Mouse (Mus musculus): Measurements from ENCODE around the gene Apbb2.

The Apbb2 gene

DNA sequence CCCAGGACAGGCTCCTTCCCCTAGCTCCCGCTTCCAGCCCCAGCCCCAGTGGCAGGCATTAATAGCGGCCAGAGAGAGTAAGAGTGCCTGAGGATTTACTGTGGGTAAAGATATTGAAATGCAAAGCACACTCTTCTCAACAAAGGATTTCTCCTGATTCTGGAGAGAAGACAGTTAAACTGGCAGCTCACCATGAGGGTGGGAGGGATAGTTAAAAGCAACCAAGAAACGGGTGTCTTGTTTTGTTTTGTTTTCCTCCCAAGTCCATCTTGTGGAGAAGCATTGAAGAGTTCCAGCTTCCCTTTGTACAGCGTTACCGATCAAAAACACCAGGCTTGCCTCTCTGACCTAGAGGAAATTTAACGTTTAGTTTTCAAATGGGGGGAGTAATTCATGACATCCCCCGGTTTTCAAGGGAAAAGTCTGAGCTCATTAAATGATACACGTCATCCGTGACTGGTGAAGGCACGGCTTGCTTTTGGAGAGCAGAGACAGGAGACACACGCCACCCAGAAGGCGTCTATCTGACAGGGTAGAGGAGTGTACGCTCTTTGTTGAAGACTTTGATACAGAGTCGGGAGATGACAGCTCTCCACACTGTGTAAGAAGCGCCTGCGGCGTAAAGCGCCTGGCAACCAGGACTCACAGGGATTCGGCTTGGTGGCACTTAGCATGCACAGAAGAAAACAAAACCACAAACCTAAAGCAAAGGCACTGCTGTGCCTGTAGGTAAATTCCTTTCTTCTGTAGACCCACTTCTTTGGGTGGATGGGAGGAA lies 290.4 kb downstream of the Apbb2 start:
- DNase-seq = no peak

GRCm38 (mm10) chr5:66326395-66326794 lies 292.2 kb downstream of the Apbb2 start:
- DNase-seq = no peak

DNA sequence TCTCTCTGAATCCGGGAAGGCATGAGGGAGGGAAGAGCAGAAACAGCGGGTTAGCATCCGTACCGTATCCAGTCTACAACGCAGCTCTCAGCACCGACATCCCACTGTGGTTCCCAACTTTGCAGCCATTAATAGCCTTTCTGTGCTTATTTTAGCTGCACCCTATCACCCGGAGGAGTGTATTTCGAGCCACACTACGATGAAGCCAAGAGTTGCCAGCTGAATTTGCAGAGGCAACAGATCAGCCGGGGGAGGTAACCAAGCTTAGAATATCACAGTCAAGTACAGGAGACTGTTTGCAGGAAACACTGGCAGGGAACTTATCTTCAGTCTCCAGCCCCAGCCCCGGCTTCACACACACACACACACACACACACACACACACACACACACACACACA lies 295.0 kb downstream of the Apbb2 start:
- no peak for DNase-seq

- no peak for DNase-seq
Measured at GRCm38 (mm10) chr5:66323131-66323530, 295.5 kb downstream of the Apbb2 start.

GRCm38 (mm10) chr5:66319827-66320404 lies 298.7 kb downstream of the Apbb2 start:
- DNase-seq = no peak

- DNase-seq = peak; percentile 76
Measured at GRCm38 (mm10) chr5:66319341-66319740, 299.2 kb downstream of the Apbb2 start.

DNA sequence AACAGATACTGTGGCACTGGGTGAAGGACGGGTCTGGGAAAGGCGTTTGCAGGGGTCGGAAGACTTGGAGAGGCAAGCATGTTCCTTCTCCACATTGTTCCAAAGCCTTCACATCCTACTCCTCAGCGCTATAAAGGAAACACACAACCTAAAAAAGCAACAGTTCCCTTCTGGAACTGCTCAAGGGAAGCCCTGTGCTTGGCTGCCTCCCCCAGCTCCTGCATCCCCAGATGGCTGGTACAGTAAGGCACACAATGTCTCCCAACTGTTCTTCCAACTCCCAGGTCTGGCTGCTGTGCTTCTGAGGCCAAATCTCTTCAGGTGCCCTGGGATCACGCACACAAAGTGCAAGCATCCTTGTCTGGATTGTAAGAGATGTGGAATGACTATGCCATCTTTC lies 302.8 kb downstream of the Apbb2 start:
- no peak for DNase-seq

- no peak for DNase-seq
Measured at GRCm38 (mm10) chr5:66310806-66311205, 307.8 kb downstream of the Apbb2 start.

- DNase-seq = no peak
Measured at GRCm38 (mm10) chr5:66310328-66310727, 308.3 kb downstream of the Apbb2 start.

GRCm38 (mm10) chr5:66305511-66305910 lies 313.1 kb downstream of the Apbb2 start:
- no peak for DNase-seq

- DNase-seq = no peak
Measured at GRCm38 (mm10) chr5:66304300-66305067, 314.1 kb downstream of the Apbb2 start.

DNA sequence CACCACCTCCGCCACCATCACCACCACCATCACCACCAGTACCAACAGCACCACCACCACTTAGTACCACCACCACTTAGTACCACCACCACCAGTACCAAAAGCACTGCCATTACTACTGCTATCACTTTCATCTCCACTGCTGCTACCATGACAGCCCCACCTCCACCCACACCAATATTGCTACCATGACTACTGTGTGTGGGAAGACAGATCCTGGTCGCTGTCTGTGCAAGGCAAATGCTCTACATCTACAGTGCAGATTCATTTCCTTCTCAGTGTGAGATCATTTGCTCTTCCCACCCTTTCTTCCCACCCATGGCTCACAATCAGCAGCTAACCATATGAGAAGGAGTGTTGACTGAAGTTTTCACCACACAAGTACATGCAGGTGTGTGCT lies 315.7 kb downstream of the Apbb2 start:
- DNase-seq = no peak

- no peak for DNase-seq
Measured at GRCm38 (mm10) chr5:66302085-66302815, 316.3 kb downstream of the Apbb2 start.

- no peak for DNase-seq
Measured at GRCm38 (mm10) chr5:66300576-66300975, 318.0 kb downstream of the Apbb2 start.

- DNase-seq = no peak
Measured at GRCm38 (mm10) chr5:66298856-66299255, 319.7 kb downstream of the Apbb2 start.

DNA sequence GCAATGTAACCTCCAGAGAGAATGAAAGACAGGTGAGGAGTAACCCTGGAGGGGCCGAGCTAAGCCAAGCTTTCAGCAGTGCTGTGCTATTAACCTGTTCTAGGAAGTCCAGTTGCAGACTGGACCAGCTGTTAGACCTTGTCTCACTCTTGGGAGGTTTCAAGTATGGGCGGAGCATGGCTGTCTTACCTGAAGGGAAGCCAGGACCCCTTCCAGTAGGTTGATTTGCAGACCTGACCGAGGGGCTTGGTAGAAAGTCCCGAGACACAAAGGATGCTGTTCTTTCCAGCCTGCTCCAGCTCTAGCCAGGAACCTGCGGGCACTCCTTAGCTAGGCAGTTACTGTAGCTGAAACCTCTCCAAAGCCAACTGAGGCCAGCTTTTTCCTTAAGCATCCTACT lies 322.5 kb downstream of the Apbb2 start:
- DNase-seq = no peak

DNA sequence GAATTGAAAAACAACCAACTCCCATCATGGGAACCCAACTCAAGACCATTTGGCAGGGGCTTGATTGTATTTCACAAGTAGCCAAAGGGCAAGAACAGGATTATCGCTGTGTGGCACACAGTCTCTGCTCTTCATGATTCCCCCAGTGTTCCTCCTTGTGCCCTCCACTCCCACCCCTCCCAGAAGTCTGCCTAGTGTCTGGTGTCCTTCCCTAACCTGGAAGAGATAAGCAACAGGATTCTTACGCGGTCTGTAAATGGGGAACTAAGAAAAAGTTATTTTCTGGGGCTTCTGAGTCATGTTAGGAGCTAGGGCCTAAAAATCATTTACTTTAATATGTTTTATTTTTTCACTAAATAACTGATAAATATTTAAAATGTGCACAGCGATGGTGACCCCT lies 323.6 kb downstream of the Apbb2 start:
- no peak for DNase-seq

GRCm38 (mm10) chr5:66294106-66294625 lies 324.4 kb downstream of the Apbb2 start:
- no peak for DNase-seq

- DNase-seq = no peak
Measured at GRCm38 (mm10) chr5:66280742-66281141, 337.8 kb downstream of the Apbb2 start.

DNA sequence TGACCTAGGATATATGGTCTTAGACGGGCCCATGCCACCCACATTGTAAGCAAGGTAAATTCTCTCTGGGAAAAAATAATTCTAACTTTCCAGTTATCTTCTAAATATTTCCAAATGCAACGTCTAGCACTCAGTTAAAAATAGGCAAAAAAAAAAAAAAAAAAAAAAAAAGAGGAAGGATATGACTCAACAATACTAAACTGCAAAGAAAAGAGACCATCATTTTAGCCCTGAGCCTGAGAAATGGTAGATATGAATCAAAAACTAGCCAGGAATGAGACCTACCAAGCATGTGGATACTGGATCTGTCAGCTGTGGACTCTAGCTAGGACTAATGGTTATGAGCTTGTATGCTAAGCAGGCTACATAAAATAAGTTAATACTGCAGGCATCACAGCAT lies 338.9 kb downstream of the Apbb2 start:
- no peak for DNase-seq

DNA sequence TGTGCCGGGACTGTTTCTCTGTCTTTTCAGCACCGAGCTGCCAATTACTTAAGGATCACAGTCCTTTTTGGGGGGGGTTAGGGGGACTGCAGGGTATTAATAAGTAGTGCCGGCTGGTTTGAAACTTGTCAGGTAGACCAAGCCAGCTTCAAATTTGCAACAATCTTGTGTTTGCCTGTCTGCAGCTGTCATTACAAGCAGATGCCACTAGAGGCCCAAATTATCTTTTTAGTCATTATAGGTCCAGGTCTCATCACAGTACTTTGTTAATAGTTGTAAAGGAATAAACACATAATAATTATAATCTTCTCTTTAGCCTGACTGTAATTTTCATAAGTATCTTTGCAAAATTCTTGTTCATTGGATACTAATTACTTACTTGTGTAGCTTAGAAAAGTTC lies 344.2 kb downstream of the Apbb2 start:
- DNase-seq = no peak

- DNase-seq = no peak
Measured at GRCm38 (mm10) chr5:66271141-66271540, 347.4 kb downstream of the Apbb2 start.

- DNase-seq = peak; percentile 56
Measured at GRCm38 (mm10) chr5:66269616-66270015, 349.0 kb downstream of the Apbb2 start.

Data from kidney, postnatal 10 days (tissue).